Mouse (Mus musculus) liver, adult 2 months (tissue): ENCODE results near the gene Mettl26.

Source experiments
- CTCF ChIP-seq: fragments of 200-500 bp; IDR thresholded peaks from 2 replicates; pipeline ENCODE4 v1.5.1; 2011; ENCODE audit warnings: low read depth, low read length, control low read depth
- POLR2A ChIP-seq: fragments of 200-500 bp; IDR thresholded peaks from 2 replicates; pipeline ENCODE4 v1.6.1; 2011; ENCODE audit warnings: low read length, control low read depth; ENCODE audit not compliant: insufficient read depth; ENCODE audit errors: extremely low read depth

- TF ChIP-seq CTCF (peak; percentile 73), POLR2A (no peak)
Observed at GRCm38 (mm10) chr17:25879261-25879660, 4.4 kb downstream of the Mettl26 start.
